9 mouse cellular contexts compared by ENCODE assay signal in genomic region chr7:25314606-25315305, GRCm38 (mm10). TPM values are rescaled to one million over a fixed set of nuclear protein-coding genes. Genes with fewer than 3 reads are reported as not detected.
DNase-seq lines count a peak whose midpoint lies in the region; ATAC-seq lines count a peak whose summit lies in the region.
"Had no signal": no experiment of that assay in that cellular context is flagged by ENCODE, and none has a peak within 500 bp of the region (broad histone marks: within the 10 kb centered on the region; RNA-seq: fewer than 3 reads in every experiment).

No protein-coding gene starts in this region.

- no peaks in the 10 kb centered on the region for H3K9me3 ChIP-seq in heart, embryonic 12.5 days (replicated peaks)
- H3K9me3 ChIP-seq in forebrain, embryonic 16.5 days (ENCODE audit: control insufficient read depth, low read length): no peaks in the 10 kb centered on the region
- H3K9me3 ChIP-seq in midbrain, embryonic 10.5 days (replicated peaks): no peaks in the 10 kb centered on the region
- H3K9me3 ChIP-seq: G1E had no signal

- peaks cover 21% of the 10 kb centered on the region for H3K4me1 ChIP-seq in heart, embryonic 12.5 days (replicated peaks)
- peaks cover 29% of the 10 kb centered on the region for H3K4me1 ChIP-seq in forebrain, embryonic 16.5 days (replicated peaks; ENCODE audit: control insufficient read depth, insufficient read depth, low read length)
- H3K4me1 ChIP-seq in midbrain, embryonic 10.5 days: peaks cover 38% of the 10 kb centered on the region

- DNase-seq in heart, adult 11 months: no peak
- DNase-seq in R1 (ENCODE audit: low read depth, low spot score): peak; percentile 58
- no peak for DNase-seq in midbrain, embryonic 10.5 days (ENCODE audit: low spot score)
- DNase-seq in spleen, postnatal 10 days (ENCODE audit: low spot score in 2 of 2): no peak
- DNase-seq in kidney, adult 9 months: no peak
- no peak for DNase-seq in spleen, postnatal 4 days (ENCODE audit: low spot score in 2 of 2)

- H3K36me3 ChIP-seq in heart, embryonic 12.5 days: no peaks in the 10 kb centered on the region
- H3K36me3 ChIP-seq in forebrain, embryonic 16.5 days (ENCODE audit: control insufficient read depth, insufficient read depth): no peaks in the 10 kb centered on the region
- H3K36me3 ChIP-seq in midbrain, embryonic 10.5 days: peaks cover 6% of the 10 kb centered on the region; the same call in 1 of the 2 replicates

- H3K4me3 ChIP-seq in heart, embryonic 12.5 days: peak overlapping the region; percentile 48
- H3K4me3 ChIP-seq in forebrain, embryonic 16.5 days (replicated peaks; ENCODE audit: low read length): peak overlapping the region; percentile 42
- peak overlapping the region; percentile 84 for H3K4me3 ChIP-seq in midbrain, embryonic 10.5 days

- ATAC-seq in heart, embryonic 12.5 days (ENCODE audit: insufficient number of reproducible peaks, low FRiP score): no peak
- no peak for ATAC-seq in forebrain, embryonic 16.5 days

- WGBS in heart, embryonic 12.5 days: 1% methylated on average over 51 of the region's 51 CpGs
- whole genome bisulfite sequencing in forebrain, embryonic 16.5 days: 4% methylated on average over 51 of the region's 51 CpGs
- WGBS in midbrain, embryonic 10.5 days: 2% methylated on average over 51 of the region's 51 CpGs

- H3K27me3 ChIP-seq in heart, embryonic 12.5 days (replicated peaks): peaks cover 49% of the 10 kb centered on the region
- peaks cover 43% of the 10 kb centered on the region for H3K27me3 ChIP-seq in forebrain, embryonic 16.5 days (replicated peaks; ENCODE audit: control insufficient read depth, insufficient read depth, low read length)
- peaks cover 52% of the 10 kb centered on the region for H3K27me3 ChIP-seq in midbrain, embryonic 10.5 days (ENCODE audit: low read depth, poor library complexity, severe bottlenecking)

- H3K27ac ChIP-seq in heart, embryonic 12.5 days (ENCODE audit: poor library complexity, severe bottlenecking): no peak overlapping the region
- H3K27ac ChIP-seq in forebrain, embryonic 16.5 days (ENCODE audit: low read length): no peak overlapping the region
- peak overlapping the region; percentile 75 for H3K27ac ChIP-seq in midbrain, embryonic 10.5 days (replicated peaks)

- peak overlapping the region; percentile 55 for H3K9ac ChIP-seq in heart, embryonic 12.5 days
- peak overlapping the region; percentile 52 for H3K9ac ChIP-seq in forebrain, embryonic 16.5 days (replicated peaks; ENCODE audit: low read depth, low read length)

- peak overlapping the region; percentile 75 for H3K4me2 ChIP-seq in heart, embryonic 12.5 days
- peak overlapping the region; percentile 65 for H3K4me2 ChIP-seq in forebrain, embryonic 16.5 days (ENCODE audit: low read length)

RNA-seq across cellular contexts. Expression of gene Megf8, which starts 2.2 kb away (rescaled TPM):
- polyA plus RNA-seq in heart, embryonic 12.5 days (2016; fragmentation: Nextera tagmentation; extraction: Ambion mirVana): 10.3 and 10.8 TPM in 2 replicates
- 22.6 and 25.0 TPM in 2 replicates for polyA plus RNA-seq in forebrain, embryonic 16.5 days (2015; fragmentation: Nextera tagmentation; extraction: Ambion mirVana)
- polyA plus RNA-seq in midbrain, embryonic 10.5 days (2016; fragmentation: Nextera tagmentation; extraction: Ambion mirVana): 13.9 and 14.9 TPM in 2 replicates

RNA-seq across cellular contexts. Expression of gene Tmem145, which starts 8.8 kb away (rescaled TPM):
- polyA plus RNA-seq in heart, embryonic 12.5 days (2016; fragmentation: Nextera tagmentation; extraction: Ambion mirVana): 0.23 and 0.30 TPM in 2 replicates
- polyA plus RNA-seq in forebrain, embryonic 16.5 days (2015; fragmentation: Nextera tagmentation; extraction: Ambion mirVana): 24.5 and 41.2 TPM in 2 replicates
- polyA plus RNA-seq in midbrain, embryonic 10.5 days (2016; fragmentation: Nextera tagmentation; extraction: Ambion mirVana): 2.1 and 5.1 TPM in 2 replicates
- polyA plus RNA-seq: G1E had no signal

RNA-seq across cellular contexts. Expression of gene Prr19, which starts 13.5 kb away (rescaled TPM):
- polyA plus RNA-seq in heart, embryonic 12.5 days (2016; fragmentation: Nextera tagmentation; extraction: Ambion mirVana): not detected in 2 replicates
- polyA plus RNA-seq in forebrain, embryonic 16.5 days (2015; fragmentation: Nextera tagmentation; extraction: Ambion mirVana): 1.4 and 2.2 TPM in 2 replicates
- 1.1 and 1.4 TPM in 2 replicates for polyA plus RNA-seq in midbrain, embryonic 10.5 days (2016; fragmentation: Nextera tagmentation; extraction: Ambion mirVana)

RNA-seq across cellular contexts. Expression of gene Pafah1b3, which starts 17.0 kb away (rescaled TPM):
- 127 and 131 TPM in 2 replicates for polyA plus RNA-seq in heart, embryonic 12.5 days (2016; fragmentation: Nextera tagmentation; extraction: Ambion mirVana)
- polyA plus RNA-seq in forebrain, embryonic 16.5 days (2015; fragmentation: Nextera tagmentation; extraction: Ambion mirVana): 499 and 556 TPM in 2 replicates
- polyA plus RNA-seq in midbrain, embryonic 10.5 days (2016; fragmentation: Nextera tagmentation; extraction: Ambion mirVana): 293 and 325 TPM in 2 replicates

RNA-seq across cellular contexts. Expression of gene Cic, which starts 47.3 kb away (rescaled TPM):
- 28.8 and 30.5 TPM in 2 replicates for polyA plus RNA-seq in heart, embryonic 12.5 days (2016; fragmentation: Nextera tagmentation; extraction: Ambion mirVana)
- 42.2 and 48.0 TPM in 2 replicates for polyA plus RNA-seq in forebrain, embryonic 16.5 days (2015; fragmentation: Nextera tagmentation; extraction: Ambion mirVana)
- polyA plus RNA-seq in midbrain, embryonic 10.5 days (2016; fragmentation: Nextera tagmentation; extraction: Ambion mirVana): 18.5 and 21.7 TPM in 2 replicates
